9 mouse cellular contexts compared by ENCODE assay signal in genomic region chr11:117786294-117786693, GRCm38 (mm10). TPM values are rescaled to one million over a fixed set of nuclear protein-coding genes. Genes with fewer than 3 reads are reported as not detected.
A peak's percentile ranks its signal among the peaks of the same experiment; 100 is the strongest.
DNase-seq lines count a peak whose midpoint lies in the region.
"Had no signal": no experiment of that assay in that cellular context is flagged by ENCODE, and none has a peak within 500 bp of the region (broad histone marks: within the 10 kb centered on the region; RNA-seq: fewer than 3 reads in every experiment).

No protein-coding gene starts in this region.

- H3K4me3 ChIP-seq in erythroblast, embryonic 14.5 days (replicated peaks) = peak overlapping the region; percentile 34

- DNase-seq in gastrocnemius, adult 18-20 months (ENCODE audit: low spot score) = peak; percentile 60
- no peak for DNase-seq in gastrocnemius, postnatal 25 days
- peak; percentile 86 for DNase-seq in 416B (ENCODE audit: low read depth)
- DNase-seq in adrenal gland, postnatal 25 days = peak; percentile 65
- DNase-seq in kidney, postnatal 4 days = peak; percentile 78 to 85
- DNase-seq in mesoderm, embryonic 11.5 days (ENCODE audit: low read depth, low spot score) = peak; percentile 39
- DNase-seq in thymus, postnatal 36 days = peak; percentile 71 to 79

- H3K36me3 ChIP-seq in erythroblast, embryonic 14.5 days (ENCODE audit: control insufficient read depth) = peaks cover 82% of the 10 kb centered on the region

- H3K9me3 ChIP-seq in erythroblast, embryonic 14.5 days (ENCODE audit: control insufficient read depth, low read length) = no peaks in the 10 kb centered on the region

- H3K27me3 ChIP-seq in erythroblast, embryonic 14.5 days (ENCODE audit: control insufficient read depth) = no peaks in the 10 kb centered on the region; the same call in 1 of the 2 replicates

- H3K4me1 ChIP-seq in erythroblast, embryonic 14.5 days (ENCODE audit: control insufficient read depth) = peaks cover 80% of the 10 kb centered on the region

RNA-seq across cellular contexts. Expression of gene Tmc6, which starts 4.3 kb away (rescaled TPM):
- total RNA-seq in gastrocnemius, adult 18-20 months (2021) = 1 to 10 TPM; 2.5 to 4.9 TPM
- total RNA-seq in gastrocnemius, postnatal 25 days (2021) = 1 to 10 TPM; 6.8 to 7.8 TPM
- total RNA-seq in adrenal gland, postnatal 25 days (2021) = 31.9 and 43.5 TPM in 2 replicates
- 61.5 and 62.4 TPM in 2 replicates for polyA plus RNA-seq in erythroblast, embryonic 14.5 days (2012)

RNA-seq across cellular contexts. Expression of gene Tmc8, which starts 4.4 kb away (rescaled TPM):
- under 1 TPM; 0.64 to 0.78 TPM for total RNA-seq in gastrocnemius, adult 18-20 months (2021)
- 1 to 10 TPM in 1 of 2 experiments, under 1 TPM in 1; 0.56 to 1.6 TPM for total RNA-seq in gastrocnemius, postnatal 25 days (2021)
- total RNA-seq in adrenal gland, postnatal 25 days (2021) = 3.1 and 4.6 TPM in 2 replicates
- 39.5 and 54.7 TPM in 2 replicates for polyA plus RNA-seq in erythroblast, embryonic 14.5 days (2012)

RNA-seq across cellular contexts. Expression of gene 6030468B19Rik, which starts 11.2 kb away (rescaled TPM):
- not detected for total RNA-seq in gastrocnemius, adult 18-20 months (2021)
- total RNA-seq in gastrocnemius, postnatal 25 days (2021) = not detected
- total RNA-seq in adrenal gland, postnatal 25 days (2021) = not detected in 2 replicates
- 202 and 213 TPM in 2 replicates for polyA plus RNA-seq in erythroblast, embryonic 14.5 days (2012)

RNA-seq across cellular contexts. Expression of gene Gm20708, which starts 23.2 kb away (rescaled TPM):
- total RNA-seq in gastrocnemius, adult 18-20 months (2021) = under 1 TPM; 0.47 to 0.68 TPM
- total RNA-seq in gastrocnemius, postnatal 25 days (2021) = 1 to 10 TPM; 1.0 to 1.1 TPM
- 1.00 and 1.8 TPM in 2 replicates for total RNA-seq in adrenal gland, postnatal 25 days (2021)
- polyA plus RNA-seq in erythroblast, embryonic 14.5 days (2012) = 0.16 TPM in 2 replicates
- polyA plus RNA-seq: large intestine, adult 2 months had no signal

RNA-seq across cellular contexts. Expression of gene Syngr2, which starts 23.2 kb away (rescaled TPM):
- 100 to 1,000 TPM; 182 to 192 TPM for total RNA-seq in gastrocnemius, adult 18-20 months (2021)
- total RNA-seq in gastrocnemius, postnatal 25 days (2021) = 100 to 1,000 TPM; 143 to 146 TPM
- total RNA-seq in adrenal gland, postnatal 25 days (2021) = 98.3 and 108 TPM in 2 replicates
- polyA plus RNA-seq in erythroblast, embryonic 14.5 days (2012) = 7.2 and 10.2 TPM in 2 replicates
